Mouse (Mus musculus): Measurements from ENCODE around the gene Ppat.
"Not testable (repeated sequence)": the region's sequence is repeated elsewhere in the genome, so short reads cannot be mapped to it uniquely, and the experiment has no call there.

Ppat gene

GRCm38 (mm10) chr5:76947142-76947541 lies 4.2 kb downstream of the Ppat start:
- DNase-seq (ENCODE audit: low spot score), result no peak

GRCm38 (mm10) chr5:76945678-76946033 lies 5.7 kb downstream of the Ppat start:
- no peak for DNase-seq (ENCODE audit: low spot score)

- DNase-seq (ENCODE audit: low spot score), result no peak
Observed at GRCm38 (mm10) chr5:76944965-76945677, 6.3 kb downstream of the Ppat start.

- DNase-seq (ENCODE audit: low spot score), result no peak
Observed at GRCm38 (mm10) chr5:76942505-76942904, 8.9 kb downstream of the Ppat start.

- DNase-seq (ENCODE audit: low spot score), result no peak
Observed at GRCm38 (mm10) chr5:76941975-76942374, 9.4 kb downstream of the Ppat start.

- no peak for DNase-seq (ENCODE audit: low spot score)
Observed at GRCm38 (mm10) chr5:76939717-76940116, 11.7 kb downstream of the Ppat start.

- no peak for DNase-seq (ENCODE audit: low spot score)
Observed at GRCm38 (mm10) chr5:76929180-76929877, 22.0 kb downstream of the Ppat start.

GRCm38 (mm10) chr5:76928124-76928832 lies 23.1 kb downstream of the Ppat start:
- DNase-seq (ENCODE audit: low spot score), result peak; percentile 37

GRCm38 (mm10) chr5:76924296-76924695 lies 27.1 kb downstream of the Ppat start:
- DNase-seq (ENCODE audit: low spot score), result no peak

- peak; percentile 38 for DNase-seq (ENCODE audit: low spot score)
Observed at GRCm38 (mm10) chr5:76923428-76923827, 27.9 kb downstream of the Ppat start.

- DNase-seq (ENCODE audit: low spot score), result no peak
Observed at GRCm38 (mm10) chr5:76922833-76923232, 28.5 kb downstream of the Ppat start.

GRCm38 (mm10) chr5:76912522-76912921 lies 38.9 kb downstream of the Ppat start:
- not testable (repeated sequence) for DNase-seq (ENCODE audit: low spot score)

- no peak for DNase-seq (ENCODE audit: low spot score)
Observed at GRCm38 (mm10) chr5:76910807-76911206, 40.6 kb downstream of the Ppat start.

- no peak for DNase-seq (ENCODE audit: low spot score)
Observed at GRCm38 (mm10) chr5:76906155-76906499, 45.3 kb downstream of the Ppat start.

- peak; percentile 94 for DNase-seq (ENCODE audit: low spot score)
Observed at GRCm38 (mm10) chr5:76905405-76906154, 45.8 kb downstream of the Ppat start, which contains the start of gene Aasdh. Gene Aasdh (minus strand): TSS chr5:76905514.

GRCm38 (mm10) chr5:76904713-76905404 lies 46.5 kb downstream of the Ppat start:
- DNase-seq (ENCODE audit: low spot score), result no peak

GRCm38 (mm10) chr5:76902131-76902530 lies 49.2 kb downstream of the Ppat start:
- no peak for DNase-seq (ENCODE audit: low spot score)

GRCm38 (mm10) chr5:76893084-76893483 lies 58.3 kb downstream of the Ppat start:
- DNase-seq (ENCODE audit: low spot score), result no peak

GRCm38 (mm10) chr5:76892608-76893007 lies 58.8 kb downstream of the Ppat start:
- no peak for DNase-seq (ENCODE audit: low spot score)

GRCm38 (mm10) chr5:76887011-76887410 lies 64.4 kb downstream of the Ppat start:
- no peak for DNase-seq (ENCODE audit: low spot score)

- DNase-seq (ENCODE audit: low spot score), result no peak
Observed at GRCm38 (mm10) chr5:76884107-76884506, 67.3 kb downstream of the Ppat start.
